Mouse (Mus musculus) limb, embryonic 14.5 days (tissue): ENCODE measurements at regions not wholly inside any gene's neighbourhood (a gene's known extent, or its start where the extent isn't known, plus 50 kb on each side); places are given as distances from the start of the nearest gene placed in this dataset.

ENCODE experiments used
- ATAC-seq: fragments of 200-750 bp; cut with Nextera tagmentation; 2 replicates; pipeline ENCODE4 v1.8.0; 2017; ENCODE audit warnings: low read depth, moderate number of reproducible peaks, moderate TSS enrichment; ENCODE audit not compliant: low FRiP score
- DNase-seq: peaks from one replicate; pipeline ENCODE4 v3.0.0-alpha.2; 2015; ENCODE audit warnings: low spot score
- H3K27ac ChIP-seq: fragments of 300-500 bp; sonication (generic); replicated peaks from 2 replicates; pipeline ENCODE4 v1.5.1; 2014; ENCODE audit warnings: low read depth, mild to moderate bottlenecking, low read length, moderate library complexity, mixed read lengths
- H3K27me3 ChIP-seq: fragments of 300-500 bp; sonication (generic); 2 replicates; pipeline ENCODE4 v1.6.1; 2014; ENCODE audit warnings: low read length, mixed read lengths; ENCODE audit not compliant: control insufficient read depth, insufficient read depth
- H3K36me3 ChIP-seq: fragments of 300-500 bp; sonication (generic); 2 replicates; pipeline ENCODE4 v1.6.1; 2014; ENCODE audit warnings: mild to moderate bottlenecking, low read length, moderate library complexity, mixed read lengths; ENCODE audit not compliant: control insufficient read depth, insufficient read depth
- H3K4me1 ChIP-seq: fragments of 300-500 bp; sonication (generic); 2 replicates; pipeline ENCODE4 v1.6.1; 2014; ENCODE audit warnings: antibody characterized with exemption, low read length, mixed read lengths; ENCODE audit not compliant: control insufficient read depth, insufficient read depth
- H3K4me2 ChIP-seq: fragments of 300-500 bp; sonication (generic); replicated peaks from 2 replicates; pipeline ENCODE4 v1.6.1; 2014; ENCODE audit warnings: low read depth, mild to moderate bottlenecking, low read length, moderate library complexity; ENCODE audit not compliant: severe bottlenecking
- H3K4me3 ChIP-seq: fragments of 300-500 bp; sonication (generic); replicated peaks from 2 replicates; pipeline ENCODE4 v1.5.1; 2014; ENCODE audit warnings: low read length
- H3K9ac ChIP-seq: fragments of 300-500 bp; sonication (generic); 2 replicates; pipeline ENCODE4 v1.6.1; 2014; ENCODE audit warnings: mild to moderate bottlenecking, low read depth, low read length, moderate library complexity; ENCODE audit not compliant: severe bottlenecking
- H3K9me3 ChIP-seq: fragments of 300-500 bp; sonication (generic); 2 replicates; pipeline ENCODE4 v1.6.1; 2016; ENCODE audit warnings: low read length; ENCODE audit not compliant: control insufficient read depth
- POLR2A ChIP-seq: fragments of 200-500 bp; IDR thresholded peaks from 2 replicates; pipeline ENCODE4 v1.8.0; 2012; ENCODE audit warnings: inconsistent platforms, mild to moderate bottlenecking, moderate library complexity, borderline replicate concordance; ENCODE audit not compliant: insufficient read depth, insufficient read length; ENCODE audit errors: extremely low read depth
- WGBS: fragments of 180-500 bp; shearing (Covaris S2); extraction: QIAGEN DNeasy Blood & Tissue Kit; methylation state at CpG from one replicate; pipeline ENCODE4 v1.1.7; 2014; 5-methylcytosine and 5-hydroxymethylcytosine counted together

GRCm38 (mm10) chr1:30259547-30259946, 614.2 kb downstream of the Phf3 start:
- WGBS = 71% methylated on average over 3 of the region's 3 CpGs
- H3K4me1 ChIP-seq = no peaks in the 10 kb centered on the region
- no peak overlapping the region for H3K9ac ChIP-seq
- H3K4me3 ChIP-seq = no peak overlapping the region
- no peaks in the 10 kb centered on the region for H3K27me3 ChIP-seq
- TF ChIP-seq POLR2A = no peak
- no peak for DNase-seq
- no peaks in the 10 kb centered on the region for H3K9me3 ChIP-seq
- H3K27ac ChIP-seq = no peak overlapping the region
- H3K4me2 ChIP-seq = no peak overlapping the region
- H3K36me3 ChIP-seq = no peaks in the 10 kb centered on the region
- no peak for ATAC-seq

- no peak overlapping the region for H3K9ac ChIP-seq
- H3K4me1 ChIP-seq = no peaks in the 10 kb centered on the region
- H3K4me3 ChIP-seq = no peak overlapping the region
- no peaks in the 10 kb centered on the region for H3K36me3 ChIP-seq
- H3K27me3 ChIP-seq = no peaks in the 10 kb centered on the region
- H3K27ac ChIP-seq = no peak overlapping the region
- TF ChIP-seq POLR2A = no peak
- WGBS = 49% methylated on average over 4 of the region's 4 CpGs
- no peak for ATAC-seq
- H3K9me3 ChIP-seq = no peaks in the 10 kb centered on the region
- no peak for DNase-seq
- no peak overlapping the region for H3K4me2 ChIP-seq
Measured at GRCm38 (mm10) chr1:30216764-30217348, 656.9 kb downstream of the Phf3 start.

- no peaks in the 10 kb centered on the region for H3K36me3 ChIP-seq
- TF ChIP-seq POLR2A = no peak
- no peaks in the 10 kb centered on the region for H3K4me1 ChIP-seq
- no peak overlapping the region for H3K27ac ChIP-seq
- no peak for ATAC-seq
- H3K9ac ChIP-seq = no peak overlapping the region
- H3K9me3 ChIP-seq = no peaks in the 10 kb centered on the region
- H3K27me3 ChIP-seq = no peaks in the 10 kb centered on the region
- no peak overlapping the region for H3K4me3 ChIP-seq
- no peak overlapping the region for H3K4me2 ChIP-seq
- WGBS = 68% methylated on average over 2 of the region's 2 CpGs
- DNase-seq = no peak
Measured at GRCm38 (mm10) chr1:30204608-30205262, 669.0 kb downstream of the Phf3 start.

- no peaks in the 10 kb centered on the region for H3K36me3 ChIP-seq
Measured at GRCm38 (mm10) chr1:30176225-30176624, 697.5 kb downstream of the Phf3 start.

GRCm38 (mm10) chr1:30144997-30145396, 728.7 kb downstream of the Phf3 start:
- H3K9me3 ChIP-seq = no peaks in the 10 kb centered on the region
- no peaks in the 10 kb centered on the region for H3K4me1 ChIP-seq
- TF ChIP-seq POLR2A = no peak
- 70% methylated on average over 4 of the region's 4 CpGs for WGBS
- H3K4me3 ChIP-seq = no peak overlapping the region
- H3K4me2 ChIP-seq = no peak overlapping the region
- no peak overlapping the region for H3K27ac ChIP-seq
- H3K9ac ChIP-seq = no peak overlapping the region
- ATAC-seq = no peak
- H3K27me3 ChIP-seq = no peaks in the 10 kb centered on the region
- peak; percentile 58 for DNase-seq
- no peaks in the 10 kb centered on the region for H3K36me3 ChIP-seq

More at GRCm38 (mm10) chr1:30176225-30176624, 697.5 kb downstream of the Phf3 start:
- WGBS = 68% methylated on average over 2 of the region's 2 CpGs
- Histone ChIP-seq H3K27ac (no peak overlapping the region), H3K27me3 (no peaks in the 10 kb centered on the region), H3K9me3 (no peaks in the 10 kb centered on the region), H3K9ac (no peak overlapping the region), H3K4me2 (no peak overlapping the region), H3K4me1 (no peaks in the 10 kb centered on the region), H3K4me3 (no peak overlapping the region)
- ATAC-seq = no peak
- no peak for DNase-seq
- TF ChIP-seq POLR2A = no peak
